Mouse (Mus musculus) spleen, adult 12 weeks (tissue): ENCODE data around the gene Polg.
A peak's percentile ranks its signal among the peaks of the same experiment; 100 is the strongest.

ENCODE experiments used
- DNase-seq: peaks from one replicate; pipeline ENCODE4 v3.0.0; 2022; ENCODE audit warnings: low spot score

Polg gene

GRCm38 (mm10) chr7:79466053-79466901, at the start of gene Polg:
Polg (minus strand) TSS chr7:79466362.
- peak; percentile 97 for DNase-seq

- no peak for DNase-seq
Observed at GRCm38 (mm10) chr7:79515861-79516260, 49.7 kb upstream of the Polg start.

GRCm38 (mm10) chr7:79515221-79515743, 49.1 kb upstream of the Polg start:
- no peak for DNase-seq

GRCm38 (mm10) chr7:79514361-79514881, 48.3 kb upstream of the Polg start:
- DNase-seq = no peak

- DNase-seq = no peak
Observed at GRCm38 (mm10) chr7:79513466-79513865, 47.3 kb upstream of the Polg start.

- no peak for DNase-seq
Observed at GRCm38 (mm10) chr7:79512496-79512895, 46.3 kb upstream of the Polg start.

GRCm38 (mm10) chr7:79511656-79512055, 45.5 kb upstream of the Polg start:
- no peak for DNase-seq

GRCm38 (mm10) chr7:79511181-79511580, 45.0 kb upstream of the Polg start:
- no peak for DNase-seq

- no peak for DNase-seq
Observed at GRCm38 (mm10) chr7:79510686-79511085, 44.5 kb upstream of the Polg start.

- no peak for DNase-seq
Observed at GRCm38 (mm10) chr7:79509710-79510109, 43.5 kb upstream of the Polg start.

GRCm38 (mm10) chr7:79509235-79509607, 43.1 kb upstream of the Polg start:
- no peak for DNase-seq

GRCm38 (mm10) chr7:79508280-79509234, 42.4 kb upstream of the Polg start:
- DNase-seq = no peak

GRCm38 (mm10) chr7:79507756-79508155, 41.6 kb upstream of the Polg start:
- DNase-seq = no peak

- DNase-seq = no peak
Observed at GRCm38 (mm10) chr7:79507101-79507705, 41.0 kb upstream of the Polg start.

GRCm38 (mm10) chr7:79506531-79507090, 40.4 kb upstream of the Polg start:
- DNase-seq = no peak

- no peak for DNase-seq
Observed at GRCm38 (mm10) chr7:79505876-79506530, 39.8 kb upstream of the Polg start.

GRCm38 (mm10) chr7:79505376-79505775, 39.2 kb upstream of the Polg start:
- no peak for DNase-seq

GRCm38 (mm10) chr7:79504723-79505122, 38.6 kb upstream of the Polg start:
- no peak for DNase-seq

GRCm38 (mm10) chr7:79503656-79504250, 37.6 kb upstream of the Polg start:
- no peak for DNase-seq

- no peak for DNase-seq
Observed at GRCm38 (mm10) chr7:79503103-79503455, 36.9 kb upstream of the Polg start.
